Mouse (Mus musculus): ENCODE data around the gene Rint1.

Rint1 gene

GRCm38 (mm10) chr5:23787536-23788389 is at the start of gene Rint1:
TSS of gene Rint1 (plus strand) at chr5:23787711.
- peak; percentile 94 for DNase-seq (ENCODE audit: low spot score)

GRCm38 (mm10) chr5:23743261-23743660 is 44.2 kb upstream of the Rint1 start:
- DNase-seq (ENCODE audit: low spot score) = no peak

GRCm38 (mm10) chr5:23749882-23750281 is 37.6 kb upstream of the Rint1 start:
- no peak for DNase-seq (ENCODE audit: low spot score)

DNA sequence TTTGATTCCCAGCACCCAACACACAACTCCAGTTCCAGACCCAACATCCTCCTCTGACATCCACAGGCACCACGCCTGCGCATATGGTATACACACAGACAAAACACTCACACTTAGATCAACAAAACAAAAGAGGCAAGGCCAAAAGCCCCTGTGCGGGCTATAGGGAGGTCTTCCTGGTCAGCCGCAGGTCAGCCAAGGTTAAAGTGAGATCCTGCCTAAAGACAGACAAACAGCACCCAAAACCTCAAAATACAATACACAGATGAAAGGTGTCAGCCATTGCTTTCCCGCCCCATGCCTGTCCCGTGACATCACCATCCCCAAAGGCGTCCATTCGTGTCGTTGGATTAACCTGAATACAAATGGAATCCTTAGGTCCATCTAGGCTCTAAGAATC is 31.9 kb upstream of the Rint1 start:
- DNase-seq (ENCODE audit: low spot score) = no peak

DNA sequence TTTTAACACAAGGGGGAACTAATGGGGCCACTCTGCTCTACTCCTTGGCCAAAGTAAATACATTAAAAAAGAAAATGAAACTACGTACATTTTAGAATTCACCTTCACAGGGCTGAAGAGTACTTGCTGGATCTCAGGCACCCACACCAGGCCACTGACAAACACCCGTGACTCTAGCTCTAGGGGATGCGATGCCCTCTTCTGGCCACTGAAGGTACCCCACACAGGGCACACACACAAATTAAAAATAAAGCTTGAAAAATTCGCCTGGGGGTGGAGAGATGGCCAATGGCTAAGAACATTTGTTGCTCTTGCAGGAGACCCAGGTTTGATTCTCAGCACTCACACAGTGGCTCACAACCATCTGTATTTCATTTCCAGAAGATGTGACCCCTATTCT is 31.1 kb upstream of the Rint1 start:
- DNase-seq (ENCODE audit: low spot score) = no peak

- DNase-seq (ENCODE audit: low spot score) = no peak
Measured at GRCm38 (mm10) chr5:23758633-23759032, 28.9 kb upstream of the Rint1 start.

DNA sequence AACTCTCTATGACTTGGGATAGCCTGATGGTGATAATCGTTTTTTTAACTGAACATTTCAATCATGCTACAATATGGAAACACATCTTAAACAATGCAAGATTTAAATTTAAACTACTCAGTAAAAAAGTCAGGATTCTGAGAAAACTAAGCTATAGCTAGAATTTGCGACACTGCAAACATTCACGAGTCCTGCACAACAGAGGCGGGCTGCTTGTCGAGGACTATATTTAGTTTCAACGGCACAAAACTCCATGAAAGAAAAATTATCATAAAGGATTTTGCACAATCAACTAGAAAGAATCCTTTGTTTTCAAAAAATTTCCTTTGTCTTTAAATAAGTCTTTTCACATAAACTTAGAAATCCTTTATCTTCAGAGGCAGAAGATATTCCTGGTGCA is 25.0 kb upstream of the Rint1 start:
- no peak for DNase-seq (ENCODE audit: low spot score)

GRCm38 (mm10) chr5:23764557-23764956 is 23.0 kb upstream of the Rint1 start:
- no peak for DNase-seq (ENCODE audit: low spot score)

- DNase-seq (ENCODE audit: low spot score) = no peak
Measured at GRCm38 (mm10) chr5:23771105-23771504, 16.4 kb upstream of the Rint1 start.

DNA sequence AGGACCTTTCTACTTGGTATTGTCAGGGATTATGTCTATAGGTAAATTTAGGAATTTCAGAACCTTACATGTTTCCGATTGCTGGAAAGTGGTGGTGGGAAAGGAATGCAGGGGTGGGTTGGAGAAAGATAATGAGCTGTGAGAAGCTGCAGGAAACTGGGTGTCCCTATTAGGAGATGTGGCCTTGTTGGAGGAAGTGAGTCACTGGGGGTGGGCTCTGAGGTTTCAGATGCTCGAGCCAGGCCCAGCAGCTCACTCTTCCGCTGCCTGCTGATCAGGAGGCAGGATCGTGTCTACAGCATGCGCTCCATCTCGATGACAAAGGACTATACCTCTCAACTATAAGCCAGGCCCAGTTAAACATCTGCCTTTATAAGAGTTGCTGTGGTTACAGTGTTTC is 13.3 kb upstream of the Rint1 start:
- DNase-seq (ENCODE audit: low spot score) = no peak

DNA sequence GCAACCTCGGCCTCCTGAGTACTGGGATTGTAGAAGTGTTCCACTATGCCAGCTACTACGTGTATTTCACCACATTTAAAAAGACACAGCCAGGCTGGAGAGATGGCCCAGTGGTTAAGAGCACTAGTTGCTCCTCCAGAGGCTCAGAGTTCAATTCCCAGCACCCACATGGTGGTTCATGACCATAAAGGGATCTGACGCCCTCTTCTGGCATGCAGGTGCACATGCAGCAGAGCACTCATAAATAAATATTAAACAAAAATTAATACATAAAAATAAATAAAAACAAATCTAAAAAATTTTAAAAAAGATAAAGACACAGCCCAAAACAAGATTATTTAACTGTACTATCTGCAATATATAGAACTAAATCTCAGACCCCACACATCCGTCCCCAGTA is 7.0 kb upstream of the Rint1 start:
- no peak for DNase-seq (ENCODE audit: low spot score)

- DNase-seq (ENCODE audit: low spot score) = no peak
Measured at GRCm38 (mm10) chr5:23781172-23781571, 6.3 kb upstream of the Rint1 start.

- DNase-seq (ENCODE audit: low spot score) = no peak
Measured at GRCm38 (mm10) chr5:23782051-23782810, 5.3 kb upstream of the Rint1 start.

GRCm38 (mm10) chr5:23782931-23783877 is 4.3 kb upstream of the Rint1 start, which contains the start of gene Pus7:
TSS of gene Pus7 (minus strand) at chr5:23783711.
- no peak for DNase-seq (ENCODE audit: low spot score)

GRCm38 (mm10) chr5:23788390-23788830 is 899 bp downstream of the Rint1 start:
- DNase-seq (ENCODE audit: low spot score) = no peak

DNA sequence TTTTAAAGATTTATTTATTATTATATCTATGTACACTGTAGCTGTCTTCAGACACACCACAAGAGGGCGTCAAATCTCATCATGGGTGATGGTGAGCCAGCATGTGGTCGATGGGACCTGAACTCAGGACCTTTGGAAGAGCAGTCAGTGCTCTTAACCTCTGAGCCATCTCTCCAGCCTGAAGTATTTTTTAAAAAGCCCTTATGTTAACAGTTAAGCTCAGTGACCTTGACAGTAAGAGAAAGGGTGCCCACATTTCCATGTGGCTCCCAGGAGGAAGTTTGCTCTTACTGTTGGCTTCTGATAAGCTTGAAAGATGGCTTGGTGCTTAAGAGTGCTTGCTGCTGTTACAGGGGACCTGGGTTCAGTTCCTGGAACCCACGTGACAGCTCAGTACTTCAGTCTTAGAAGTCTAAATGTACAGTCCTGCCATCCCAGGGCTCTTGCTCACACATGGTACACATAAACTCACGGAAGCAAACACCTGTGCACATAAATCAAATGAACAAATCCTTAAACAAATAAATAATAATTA is 1.6 kb downstream of the Rint1 start:
- DNase-seq (ENCODE audit: low spot score) = no peak

GRCm38 (mm10) chr5:23792726-23793125 is 5.2 kb downstream of the Rint1 start:
- DNase-seq (ENCODE audit: low spot score) = no peak

GRCm38 (mm10) chr5:23814841-23815240 is 27.3 kb downstream of the Rint1 start:
- no peak for DNase-seq (ENCODE audit: low spot score)

- no peak for DNase-seq (ENCODE audit: low spot score)
Measured at GRCm38 (mm10) chr5:23816681-23817080, 29.2 kb downstream of the Rint1 start.

GRCm38 (mm10) chr5:23822306-23822705 is 34.8 kb downstream of the Rint1 start:
- DNase-seq (ENCODE audit: low spot score) = no peak

DNA sequence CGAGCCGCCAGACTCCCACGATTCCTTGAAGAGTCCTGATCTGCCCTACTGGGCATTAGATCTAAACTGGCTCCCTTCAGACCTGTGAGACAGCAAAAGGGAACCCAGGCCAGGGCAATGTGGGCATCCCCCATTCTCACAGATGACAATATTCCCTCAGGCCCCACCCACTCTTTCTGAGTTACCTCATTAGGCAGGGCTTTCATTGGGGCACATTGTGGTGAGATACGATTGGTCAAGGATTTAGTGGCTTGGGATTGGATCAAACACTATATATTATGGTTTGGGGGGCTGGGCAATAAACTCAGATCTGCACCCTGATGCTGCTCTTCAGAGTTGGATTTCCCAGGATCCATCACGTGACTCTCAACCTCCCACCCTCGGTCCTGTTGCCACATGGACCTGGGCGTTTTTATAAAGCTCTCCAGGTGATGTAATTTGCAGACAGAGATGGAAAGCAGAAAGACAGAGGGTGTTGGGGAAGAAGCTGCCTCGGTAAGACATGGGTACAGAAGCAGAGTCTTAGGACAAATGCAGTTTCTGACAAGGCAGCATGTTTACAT is 36.7 kb downstream of the Rint1 start:
- DNase-seq (ENCODE audit: low spot score) = no peak

Data from layer of hippocampus, adult 9-10 months (tissue).